Mouse (Mus musculus) liver, embryonic 16.5 days (tissue): ENCODE measurements at regions not wholly inside any gene's neighbourhood (a gene's known extent, or its start where the extent isn't known, plus 50 kb on each side); places are given as distances from the start of the nearest gene placed in this dataset.

Experiments used
- ATAC-seq: fragments of 200-750 bp; cut with Nextera tagmentation; 2 replicates; pipeline ENCODE4 v1.8.0; 2017; ENCODE audit warnings: low read depth, mild to moderate bottlenecking, moderate number of reproducible peaks, moderate library complexity
- H3K27ac ChIP-seq: fragments of 300-500 bp; sonication (generic); 2 replicates; pipeline ENCODE4 v1.5.1; 2014; ENCODE audit warnings: mild to moderate bottlenecking, low read length
- H3K27me3 ChIP-seq: fragments of 300-500 bp; sonication (generic); 2 replicates; pipeline ENCODE4 v1.6.1; 2014; ENCODE audit warnings: low read depth, low read length, mixed read lengths; ENCODE audit not compliant: control insufficient read depth, insufficient read depth
- H3K36me3 ChIP-seq: fragments of 300-500 bp; sonication (generic); 2 replicates; pipeline ENCODE4 v1.6.1; 2014; ENCODE audit warnings: mild to moderate bottlenecking; ENCODE audit not compliant: control insufficient read depth, insufficient read depth
- H3K4me1 ChIP-seq: fragments of 300-500 bp; sonication (generic); 2 replicates; pipeline ENCODE4 v1.6.1; 2014; ENCODE audit warnings: low read depth, low read length, mixed read lengths; ENCODE audit not compliant: control insufficient read depth
- H3K4me2 ChIP-seq: fragments of 300-500 bp; sonication (generic); 2 replicates; pipeline ENCODE4 v1.6.1; 2014; ENCODE audit warnings: low read depth, low read length, mixed read lengths
- H3K4me3 ChIP-seq: fragments of 300-500 bp; sonication (generic); 2 replicates; pipeline ENCODE4 v1.5.1; 2014; ENCODE audit warnings: low read depth, mild to moderate bottlenecking, low read length
- H3K9ac ChIP-seq: fragments of 300-500 bp; sonication (generic); 2 replicates; pipeline ENCODE4 v1.6.1; 2014; ENCODE audit warnings: low read depth, low read length
- H3K9me3 ChIP-seq: fragments of 300-500 bp; sonication (generic); replicated peaks from 2 replicates; pipeline ENCODE4 v1.6.1; 2016; ENCODE audit warnings: low read length; ENCODE audit not compliant: control insufficient read depth
- WGBS: fragments of 180-500 bp; shearing (Covaris S2); extraction: QIAGEN DNeasy Blood & Tissue Kit; methylation state at CpG from one replicate; pipeline ENCODE4 v1.1.7; 2014; ENCODE audit not compliant: insufficient replicate concordance; 5-methylcytosine and 5-hydroxymethylcytosine counted together

DNA sequence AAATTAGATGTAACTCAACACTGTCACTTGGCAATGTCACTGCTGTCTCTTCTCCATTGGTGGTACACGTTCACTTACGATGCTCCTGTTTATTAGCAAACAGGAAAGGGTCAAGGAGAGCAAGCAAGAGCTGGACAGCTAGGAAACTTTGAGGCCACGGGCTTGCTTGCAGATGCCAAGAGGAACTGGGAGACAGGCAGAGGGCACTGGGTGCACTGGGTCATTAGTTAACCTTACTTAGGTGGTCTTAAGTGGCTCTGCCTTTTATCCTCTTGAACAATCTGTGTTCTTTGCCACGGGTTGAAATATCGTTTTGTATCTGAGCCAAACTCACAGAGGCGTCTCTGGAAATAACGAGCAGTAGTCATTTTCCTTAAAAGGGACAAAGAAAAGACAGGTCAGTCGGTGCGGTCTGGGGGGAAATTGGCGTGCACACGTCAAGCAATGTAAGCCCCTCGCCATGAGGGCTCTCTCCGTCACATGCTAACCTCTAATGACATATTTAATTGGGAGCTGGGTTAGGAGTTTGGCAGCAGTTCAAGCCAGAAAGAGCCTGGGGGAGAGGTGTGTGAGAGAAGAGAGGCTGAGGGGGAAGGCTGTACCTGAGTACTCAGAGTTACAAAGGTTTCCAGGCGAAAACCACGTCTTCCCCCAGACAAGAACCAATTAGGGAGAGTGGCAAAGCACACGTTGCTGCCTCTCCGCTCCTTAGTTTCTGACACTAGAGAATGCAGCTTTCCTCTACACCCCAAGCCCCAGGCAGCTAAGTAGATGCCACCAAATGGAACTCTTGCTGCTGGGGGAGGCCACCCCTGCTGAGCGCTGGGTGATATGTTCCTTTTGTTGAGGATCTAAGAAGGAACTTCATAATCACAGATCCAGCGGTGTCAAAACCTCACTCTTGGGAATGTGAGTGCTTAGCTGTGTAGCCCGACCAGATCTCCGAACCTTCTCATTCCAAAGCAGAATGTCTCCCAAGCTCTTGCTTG, 140.0 kb upstream of the Tut7 start:
- Histone ChIP-seq H3K9ac (no peak overlapping the region), H3K4me3 (no peak overlapping the region), H3K36me3 (no peaks in the 10 kb centered on the region), H3K9me3 (no peaks in the 10 kb centered on the region), H3K4me2 (no peak overlapping the region), H3K27me3 (no peaks in the 10 kb centered on the region), H3K4me1 (no peaks in the 10 kb centered on the region), H3K27ac (no peak overlapping the region)
- WGBS: 62% methylated on average over 21 of the region's 21 CpGs
- no peak for ATAC-seq

GRCm38 (mm10) chr13:59956441-59956840, 133.5 kb upstream of the Tut7 start:
- ATAC-seq: no peak
- 44% methylated on average over 2 of the region's 2 CpGs for WGBS
- no peak overlapping the region for H3K4me3 ChIP-seq

DNA sequence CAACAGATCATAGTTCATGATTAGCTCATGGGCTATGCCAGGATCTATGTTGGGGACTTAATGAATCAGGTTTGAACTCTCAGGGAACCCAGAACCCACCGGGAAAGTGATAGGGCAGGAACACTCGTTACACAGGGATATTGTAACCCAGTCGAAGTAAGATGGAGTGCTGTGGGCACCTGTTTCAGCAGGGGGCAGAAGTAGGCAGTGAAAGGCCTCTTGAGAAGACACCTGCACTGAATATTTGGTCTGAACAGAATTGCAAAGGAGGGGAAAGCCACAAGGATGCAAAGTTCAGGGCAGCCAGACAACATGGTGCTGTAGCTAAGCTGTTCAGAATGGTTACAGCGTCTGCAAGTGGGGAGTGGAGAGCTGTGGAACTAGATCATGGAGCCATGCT, 129.9 kb upstream of the Tut7 start:
- no peak overlapping the region for H3K4me2 ChIP-seq
- no peak for ATAC-seq
- no peaks in the 10 kb centered on the region for H3K4me1 ChIP-seq
- no peak overlapping the region for H3K27ac ChIP-seq
- no peak overlapping the region for H3K9ac ChIP-seq
- H3K9me3 ChIP-seq: no peaks in the 10 kb centered on the region
- 0 out of 2 replicates have a peak, but pooled peaks cover 3% of the 10 kb centered on the region for H3K27me3 ChIP-seq
- no peaks in the 10 kb centered on the region for H3K36me3 ChIP-seq
- WGBS: 43% methylated on average over 4 of the region's 4 CpGs
- no peak overlapping the region for H3K4me3 ChIP-seq

More at GRCm38 (mm10) chr13:59956441-59956840, 133.5 kb upstream of the Tut7 start:
- no peak overlapping the region for H3K27ac ChIP-seq
- no peaks in the 10 kb centered on the region for H3K36me3 ChIP-seq
- no peak overlapping the region for H3K9ac ChIP-seq
- H3K4me2 ChIP-seq: no peak overlapping the region
- no peaks in the 10 kb centered on the region for H3K27me3 ChIP-seq
- no peaks in the 10 kb centered on the region for H3K4me1 ChIP-seq
- H3K9me3 ChIP-seq: no peaks in the 10 kb centered on the region

DNA sequence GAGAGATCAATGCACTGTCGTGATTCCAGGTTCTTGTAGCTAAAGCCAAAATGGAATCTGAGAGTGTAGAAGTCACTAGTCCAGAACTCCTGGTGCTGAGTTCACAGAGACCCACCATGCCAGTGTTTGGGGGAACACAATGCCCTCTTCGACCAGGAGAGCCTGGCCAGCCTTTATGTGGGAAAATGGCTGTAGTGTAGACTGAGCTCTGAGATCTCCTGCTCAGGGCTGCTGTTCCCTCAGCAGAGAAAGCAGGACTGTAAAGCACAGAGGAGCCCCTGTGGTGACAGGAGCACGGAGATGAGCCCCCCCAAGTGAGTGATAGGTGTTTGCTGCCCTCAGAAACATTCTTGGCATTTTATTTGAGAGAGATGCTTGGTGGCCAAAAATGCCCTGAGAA, 129.2 kb upstream of the Tut7 start:
- WGBS: 37% methylated on average over 3 of the region's 3 CpGs
- no peak overlapping the region for H3K9ac ChIP-seq

GRCm38 (mm10) chr13:59950281-59950680, 127.3 kb upstream of the Tut7 start:
- WGBS: 64% methylated on average over 3 of the region's 3 CpGs
- Histone ChIP-seq H3K4me3 (no peak overlapping the region), H3K4me2 (no peak overlapping the region), H3K9ac (no peak overlapping the region), H3K4me1 (no peaks in the 10 kb centered on the region), H3K36me3 (no peaks in the 10 kb centered on the region), H3K27me3 (0 out of 2 replicates have a peak, but pooled peaks cover 3% of the 10 kb centered on the region), H3K9me3 (no peaks in the 10 kb centered on the region), H3K27ac (no peak overlapping the region)
- ATAC-seq: no peak

More for the DNA sequence above, 129.2 kb upstream of the Tut7 start:
- no peaks in the 10 kb centered on the region for H3K9me3 ChIP-seq
- H3K27me3 ChIP-seq: 0 out of 2 replicates have a peak, but pooled peaks cover 3% of the 10 kb centered on the region
- no peaks in the 10 kb centered on the region for H3K36me3 ChIP-seq
- no peaks in the 10 kb centered on the region for H3K4me1 ChIP-seq
- no peak for ATAC-seq
- no peak overlapping the region for H3K4me3 ChIP-seq
- H3K27ac ChIP-seq: no peak overlapping the region
- H3K4me2 ChIP-seq: no peak overlapping the region

GRCm38 (mm10) chr13:59949471-59949870, 126.5 kb upstream of the Tut7 start:
- no peaks in the 10 kb centered on the region for H3K4me1 ChIP-seq
- H3K27me3 ChIP-seq: 0 out of 2 replicates have a peak, but pooled peaks cover 3% of the 10 kb centered on the region
- no peak for ATAC-seq
- H3K4me2 ChIP-seq: no peak overlapping the region
- no peaks in the 10 kb centered on the region for H3K36me3 ChIP-seq
- no peak overlapping the region for H3K9ac ChIP-seq
- WGBS: 76% methylated on average over 6 of the region's 6 CpGs
- no peak overlapping the region for H3K4me3 ChIP-seq
- H3K9me3 ChIP-seq: no peaks in the 10 kb centered on the region
- no peak overlapping the region for H3K27ac ChIP-seq

GRCm38 (mm10) chr13:59948496-59949138, 125.7 kb upstream of the Tut7 start:
- Histone ChIP-seq H3K27ac (no peak overlapping the region), H3K4me1 (no peaks in the 10 kb centered on the region), H3K4me3 (no peak overlapping the region), H3K9ac (no peak overlapping the region), H3K36me3 (no peaks in the 10 kb centered on the region), H3K4me2 (no peak overlapping the region), H3K9me3 (no peaks in the 10 kb centered on the region), H3K27me3 (0 out of 2 replicates have a peak, but pooled peaks cover 3% of the 10 kb centered on the region)
- no peak for ATAC-seq
- WGBS: 67% methylated on average over 15 of the region's 15 CpGs

- Histone ChIP-seq H3K9me3 (no peaks in the 10 kb centered on the region), H3K4me1 (no peaks in the 10 kb centered on the region), H3K36me3 (no peaks in the 10 kb centered on the region), H3K9ac (no peak overlapping the region), H3K27ac (no peak overlapping the region), H3K27me3 (0 out of 2 replicates have a peak, but pooled peaks cover 3% of the 10 kb centered on the region), H3K4me2 (no peak overlapping the region), H3K4me3 (no peak overlapping the region)
- no peak for ATAC-seq
- 60% methylated on average over 5 of the region's 5 CpGs for WGBS
Observed at GRCm38 (mm10) chr13:59947461-59947860, 124.5 kb upstream of the Tut7 start.

DNA sequence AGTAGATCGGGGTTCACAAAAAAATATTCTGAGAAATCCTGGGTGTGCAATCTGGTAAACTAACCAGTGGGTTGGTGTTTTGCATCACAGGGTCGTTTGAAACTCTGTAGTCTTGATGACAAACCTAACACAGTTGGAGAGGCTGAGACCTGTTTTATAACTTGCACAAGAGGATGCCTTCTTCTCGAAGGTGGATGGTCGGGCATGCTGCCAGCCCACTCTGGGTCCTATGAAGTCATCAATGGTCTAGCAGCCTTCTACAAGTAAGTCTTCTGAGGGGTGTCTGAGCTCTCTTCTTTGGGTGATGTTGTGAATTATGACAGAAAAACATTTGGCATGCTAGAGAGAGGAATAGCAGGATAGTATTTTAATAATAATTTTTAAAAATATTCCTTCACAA, 123.6 kb upstream of the Tut7 start:
- no peak for ATAC-seq
- Histone ChIP-seq H3K36me3 (no peaks in the 10 kb centered on the region), H3K4me2 (no peak overlapping the region), H3K4me3 (no peak overlapping the region), H3K9ac (no peak overlapping the region), H3K4me1 (no peaks in the 10 kb centered on the region), H3K9me3 (no peaks in the 10 kb centered on the region), H3K27me3 (peaks cover 3% of the 10 kb centered on the region; the same call in 1 of the 2 replicates), H3K27ac (no peak overlapping the region)
- WGBS: 50% methylated on average over 4 of the region's 4 CpGs
